Mouse (Mus musculus) urinary bladder, postnatal 4 days (tissue): ENCODE results near the gene Slc32a1.

Experiments used
- DNase-seq, 2 experiments: peaks; one replicate each; pipeline ENCODE4 v3.0.0; 2021 to 2022; ENCODE audit warnings: low spot score in 2 of 2

Gene Slc32a1

GRCm38 (mm10) chr2:158610488-158611325 lies at the start of gene Slc32a1:
TSS of gene Slc32a1 (plus strand) at chr2:158610767.
- no peak for DNase-seq

GRCm38 (mm10) chr2:158560801-158561200 lies 49.8 kb upstream of the Slc32a1 start:
- DNase-seq = no peak

- no peak for DNase-seq
Measured at GRCm38 (mm10) chr2:158561371-158562144, 49.0 kb upstream of the Slc32a1 start.

DNA sequence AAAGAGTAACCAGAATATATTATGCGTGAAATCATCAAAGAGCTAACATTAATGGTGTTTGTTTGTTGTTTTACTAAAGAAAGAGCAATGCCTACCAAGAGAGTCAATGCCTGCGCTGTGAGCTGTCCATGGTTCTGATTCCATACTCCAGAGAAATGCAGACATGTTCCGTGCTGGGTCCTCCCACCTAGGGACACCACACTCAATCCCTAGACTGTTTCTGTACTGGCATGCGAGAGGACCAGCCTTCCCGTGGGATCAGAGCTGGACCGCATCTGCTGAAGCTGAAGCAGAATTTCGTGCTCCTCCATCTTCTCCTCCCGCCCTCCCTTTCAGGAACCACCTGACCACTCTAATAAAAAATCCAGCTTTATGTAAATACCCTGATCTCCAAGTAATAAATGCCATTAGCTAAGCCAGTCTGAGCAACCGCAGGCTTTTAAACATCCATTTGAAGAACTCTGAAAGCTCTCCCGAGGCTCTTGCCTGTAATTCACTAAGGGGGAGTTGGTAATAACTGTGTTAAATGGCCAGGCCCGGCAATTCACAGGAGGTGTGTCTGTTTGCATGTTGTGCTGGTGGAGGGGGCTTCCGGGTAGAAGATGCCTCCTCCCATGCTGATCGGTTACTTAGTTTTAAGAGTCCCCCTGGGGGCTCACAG lies 40.0 kb upstream of the Slc32a1 start:
- no peak for DNase-seq

- DNase-seq = no peak
Measured at GRCm38 (mm10) chr2:158579979-158580378, 30.6 kb upstream of the Slc32a1 start.

GRCm38 (mm10) chr2:158584621-158585358 lies 25.8 kb upstream of the Slc32a1 start:
- no peak for DNase-seq

- no peak for DNase-seq
Measured at GRCm38 (mm10) chr2:158588524-158589271, 21.9 kb upstream of the Slc32a1 start.

- DNase-seq = no peak
Measured at GRCm38 (mm10) chr2:158590495-158590894, 20.1 kb upstream of the Slc32a1 start.

- no peak for DNase-seq
Measured at GRCm38 (mm10) chr2:158591286-158591685, 19.3 kb upstream of the Slc32a1 start.

DNA sequence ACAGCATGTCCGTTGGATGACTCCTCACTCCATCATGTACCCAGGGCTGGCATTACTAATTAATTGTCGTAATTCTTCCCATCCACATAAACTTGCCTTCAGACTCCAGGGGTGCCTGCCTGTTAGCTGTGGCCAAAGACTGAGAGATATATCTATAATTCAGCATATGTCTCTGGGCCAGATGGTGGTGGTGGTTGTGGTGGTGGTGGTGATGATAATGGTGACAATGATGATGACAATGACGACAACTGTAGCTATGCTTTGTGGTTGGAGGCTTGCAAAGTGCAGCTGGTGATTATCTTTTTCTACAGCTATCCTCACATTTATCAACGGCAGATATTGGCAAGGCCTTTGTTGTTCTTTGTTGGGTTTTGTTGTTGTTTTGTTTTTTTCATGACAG lies 17.2 kb upstream of the Slc32a1 start:
- no peak for DNase-seq

DNA sequence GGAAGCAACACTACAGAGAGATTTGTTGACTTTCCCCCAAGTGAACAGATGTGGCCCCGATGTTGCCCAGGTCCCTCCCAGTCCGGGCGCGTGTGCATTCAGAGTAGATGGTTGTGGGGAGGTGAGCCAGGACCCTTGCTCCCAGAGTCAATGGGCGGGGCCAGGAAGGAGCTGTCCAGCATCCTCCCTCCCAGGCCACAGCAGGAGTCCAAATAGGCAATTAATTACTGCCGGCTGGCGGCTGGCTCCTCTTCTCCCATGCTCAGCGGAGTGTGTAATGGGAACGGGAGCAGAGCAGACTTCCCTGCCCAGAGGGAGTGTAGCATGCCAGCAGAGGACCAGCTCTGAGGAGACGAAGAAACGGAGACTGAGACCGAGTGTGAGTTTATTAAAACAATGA lies 15.5 kb upstream of the Slc32a1 start:
- no peak for DNase-seq

DNA sequence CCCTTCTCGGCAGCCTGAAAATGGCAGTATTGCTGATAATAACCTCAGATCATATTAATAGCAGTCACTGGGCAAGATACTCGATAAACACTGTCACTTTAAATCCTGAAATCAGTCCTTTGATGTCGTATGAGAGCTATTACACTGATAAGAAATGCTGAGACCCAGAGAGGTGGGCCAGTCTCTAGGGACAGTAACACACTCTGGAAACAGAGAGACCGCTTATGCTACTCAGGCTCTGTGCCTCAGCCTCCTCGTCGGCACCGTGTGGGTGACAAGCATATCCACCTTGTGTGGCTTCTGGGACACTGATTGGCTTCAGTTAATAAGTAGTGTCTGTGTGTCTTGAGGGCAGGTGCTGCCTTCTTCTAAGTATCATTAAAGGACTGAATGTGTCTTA lies 15.0 kb upstream of the Slc32a1 start:
- DNase-seq = no peak

- DNase-seq = no peak
Measured at GRCm38 (mm10) chr2:158596803-158597202, 13.8 kb upstream of the Slc32a1 start.

GRCm38 (mm10) chr2:158600517-158600916 lies 10.1 kb upstream of the Slc32a1 start:
- DNase-seq = no peak

GRCm38 (mm10) chr2:158601326-158601725 lies 9.2 kb upstream of the Slc32a1 start:
- no peak for DNase-seq

DNA sequence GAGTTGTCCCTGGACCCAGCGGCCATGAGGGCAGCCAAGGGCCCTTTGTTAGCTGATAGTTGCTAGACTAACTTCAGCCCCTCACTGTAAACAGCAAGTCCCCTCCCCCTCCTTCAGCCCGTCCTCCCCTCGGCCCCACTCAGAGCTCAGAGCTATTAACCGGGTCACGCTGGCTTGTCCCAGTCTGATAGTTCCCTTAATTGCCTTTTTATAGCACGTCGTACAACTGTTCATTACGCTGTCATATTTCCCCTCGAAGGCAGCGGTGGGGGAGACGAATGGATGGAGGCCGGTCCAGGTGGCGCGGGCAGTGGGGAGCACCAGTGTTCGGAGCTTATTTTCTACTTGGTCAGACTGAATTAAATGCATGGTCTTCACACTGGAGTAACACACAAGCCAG lies 7.9 kb upstream of the Slc32a1 start:
- no peak for DNase-seq

GRCm38 (mm10) chr2:158606511-158606964 lies 4.0 kb upstream of the Slc32a1 start:
- no peak for DNase-seq

GRCm38 (mm10) chr2:158609681-158610080 lies 886 bp upstream of the Slc32a1 start:
- DNase-seq = no peak

- DNase-seq = no peak
Measured at GRCm38 (mm10) chr2:158611326-158611719, 756 bp downstream of the Slc32a1 start.

DNA sequence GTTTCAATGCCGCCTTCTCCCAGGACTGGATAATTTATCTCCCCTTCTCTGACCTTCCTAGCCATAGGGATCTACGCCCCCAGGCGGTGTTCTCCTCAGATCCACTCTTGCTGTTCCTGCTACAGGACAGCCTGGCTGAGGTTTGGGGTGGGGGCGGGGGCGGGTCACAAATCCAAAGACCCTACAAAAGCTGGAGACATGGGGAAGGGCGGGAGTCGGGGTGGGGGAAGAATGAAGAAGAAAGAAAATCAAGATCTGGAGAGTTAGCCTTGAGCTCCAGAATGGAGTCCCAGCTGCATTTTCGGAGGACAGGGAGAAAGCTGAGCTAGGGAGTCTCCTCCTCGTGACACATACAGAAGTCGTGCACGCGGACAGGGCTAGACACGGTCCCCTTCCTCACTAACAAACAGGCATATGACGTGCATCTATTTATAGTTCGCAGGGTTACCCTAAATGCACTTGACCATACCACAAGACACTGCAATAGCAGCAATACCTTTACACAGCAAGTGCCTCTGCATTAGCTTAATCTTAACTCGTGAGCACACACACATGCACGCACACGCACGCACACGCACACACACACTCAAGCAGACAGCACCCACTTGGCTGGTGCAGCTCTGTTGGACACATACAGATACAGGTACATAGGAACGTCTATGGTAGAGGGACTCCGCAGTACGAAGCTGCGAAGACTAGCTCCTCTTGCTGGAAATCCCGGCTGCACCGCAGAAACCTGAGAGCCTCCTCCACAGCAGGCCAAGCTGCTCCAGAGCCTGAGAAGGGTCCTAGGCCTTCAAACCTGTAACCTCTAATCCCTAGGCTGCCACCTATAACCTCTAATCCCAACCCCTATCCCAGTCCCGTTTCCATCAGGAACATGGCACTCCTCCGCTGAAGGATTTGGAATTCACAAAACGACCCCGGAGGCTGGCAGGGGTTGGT lies 1.4 kb downstream of the Slc32a1 start:
- no peak for DNase-seq
